Mouse (Mus musculus) liver, embryonic 14.5 days (tissue): ENCODE results near the gene Calr4.

Source experiments
- CTCF ChIP-seq: IDR thresholded peaks from 2 replicates; pipeline ENCODE4 v1.5.1; 2016; ENCODE audit warnings: antibody characterized with exemption, low read depth, control low read depth
- EP300 ChIP-seq: IDR thresholded peaks from 2 replicates; pipeline ENCODE4 v1.6.1; 2016; ENCODE audit warnings: antibody characterized with exemption, low read depth

GRCm38 (mm10) chr4:109241221-109241620 is 6.9 kb downstream of the Calr4 start:
- TF ChIP-seq CTCF (no peak), EP300 (no peak)
